Comparison of ENCODE assay signal across 8 mouse cellular contexts in the genomic region with DNA sequence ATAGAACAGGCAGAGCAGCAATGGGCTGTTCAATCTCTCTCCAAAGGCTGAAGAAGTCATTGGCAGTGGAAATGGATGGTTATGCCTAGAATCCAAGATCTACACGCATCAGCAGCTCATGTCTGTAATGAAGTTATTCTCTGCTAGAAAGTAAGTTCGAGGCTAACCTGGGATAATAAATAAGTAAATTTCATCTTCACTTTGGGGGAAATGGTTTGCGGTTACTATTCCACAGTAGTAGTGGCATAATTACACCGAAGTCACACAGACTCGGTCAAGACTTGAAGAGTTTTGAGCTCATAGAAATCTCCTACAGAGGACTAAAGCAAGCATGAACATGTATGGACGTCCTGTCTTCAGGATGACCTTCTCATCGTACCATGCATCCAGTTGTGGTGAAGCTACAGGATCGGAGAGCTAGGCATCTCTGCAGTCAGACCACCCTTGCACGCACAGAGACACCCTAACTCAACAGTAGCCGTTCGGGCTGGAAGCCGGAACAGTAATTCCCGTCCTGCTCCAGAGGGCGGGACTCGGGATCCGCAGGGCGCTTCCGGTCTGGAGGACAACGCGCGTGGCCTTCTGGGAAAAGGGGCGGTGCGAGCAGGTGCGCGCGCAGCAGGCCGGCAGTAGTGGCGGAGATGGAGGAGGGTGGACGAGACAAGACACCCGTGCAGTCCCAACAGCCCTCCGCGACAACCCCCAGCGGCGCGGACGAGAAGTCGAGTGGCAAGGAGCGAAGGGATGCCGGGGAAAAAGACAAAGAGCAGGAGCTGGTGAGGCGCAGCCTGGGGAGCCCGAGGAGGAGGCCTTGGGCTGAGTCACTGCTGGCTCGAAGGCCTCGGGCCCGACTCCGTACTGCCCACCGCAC. TPM values are rescaled to one million over a fixed set of nuclear protein-coding genes. Genes with fewer than 3 reads are reported as not detected.
DNase-seq lines count a peak whose midpoint lies in the region; ATAC-seq and TF ChIP-seq lines count a peak whose summit lies in the region.

Gene Psmd2, plus strand, starts transcription at position 577 of the 871 bp plus-strand sequence.

- H3K79me3 ChIP-seq in C2C12 (ENCODE audit: low read depth), result peaks cover 24% of the 10 kb centered on the region

- H3K9me3 ChIP-seq in erythroblast, embryonic 14.5 days (ENCODE audit: control insufficient read depth, low read length), result no peaks in the 10 kb centered on the region
- H3K9me3 ChIP-seq in heart, embryonic 12.5 days (replicated peaks), result no peaks in the 10 kb centered on the region
- H3K9me3 ChIP-seq in kidney, postnatal 0 days (replicated peaks; ENCODE audit: low read length), result no peaks in the 10 kb centered on the region
- H3K9me3 ChIP-seq in liver, embryonic 11.5 days (ENCODE audit: control insufficient read depth, low read length), result no peaks in the 10 kb centered on the region
- H3K9me3 ChIP-seq in stomach, embryonic 14.5 days (ENCODE audit: control insufficient read depth, low read depth, low read length), result no peaks in the 10 kb centered on the region

- H3K27ac ChIP-seq in heart, embryonic 12.5 days (ENCODE audit: poor library complexity, severe bottlenecking), result peak within 1 kb of the TSS; percentile 60
- peak within 1 kb of the TSS; percentile 75; the same call in 1 of the 2 replicates for H3K27ac ChIP-seq in kidney, postnatal 0 days
- peak within 1 kb of the TSS; percentile 40; the same call in 1 of the 2 replicates for H3K27ac ChIP-seq in liver, embryonic 11.5 days (ENCODE audit: low read depth, low read length)
- peak within 1 kb of the TSS; percentile 21; the same call in 1 of the 2 replicates for H3K27ac ChIP-seq in stomach, embryonic 14.5 days (ENCODE audit: low read length)

- WGBS in heart, embryonic 12.5 days, result 2% methylated on average over 46 of the region's 46 CpGs
- WGBS in kidney, postnatal 0 days, result 2% methylated on average over 46 of the region's 46 CpGs
- WGBS in liver, embryonic 11.5 days, result 2% methylated on average over 46 of the region's 46 CpGs
- 2% methylated on average over 46 of the region's 46 CpGs for WGBS in stomach, embryonic 14.5 days

- TF ChIP-seq CTCF in C2C12 (IDR thresholded peaks at IDR 0.05; ENCODE audit: control insufficient read depth, insufficient read depth, insufficient read length), result no peak
- TF ChIP-seq CTCF in brain, embryonic 14.5 days (IDR thresholded peaks at IDR 0.05; ENCODE audit: borderline replicate concordance, extremely low read depth, insufficient read depth, insufficient read length), result no peak
- 0 out of 2 replicates have a peak, but pooled peaks have one; percentile 25 for TF ChIP-seq CTCF in kidney, postnatal 0 days (IDR thresholded peaks at IDR 0.05; ENCODE audit: low read depth)

- H3K4me2 ChIP-seq in heart, embryonic 12.5 days, result peak within 1 kb of the TSS; percentile 97
- peak within 1 kb of the TSS; percentile 64 for H3K4me2 ChIP-seq in kidney, postnatal 0 days (ENCODE audit: low read length)
- peak within 1 kb of the TSS; percentile 95 for H3K4me2 ChIP-seq in liver, embryonic 11.5 days
- peak within 1 kb of the TSS; percentile 95 for H3K4me2 ChIP-seq in stomach, embryonic 14.5 days (replicated peaks; ENCODE audit: low read depth, low read length)

- peak; percentile 63; the same call in 1 of the 2 replicates for TF ChIP-seq POLR2A in brain, embryonic 14.5 days (IDR thresholded peaks at IDR 0.05; ENCODE audit: borderline replicate concordance, extremely low read depth, insufficient read depth, insufficient read length, poor library complexity, severe bottlenecking)

- H3K79me2 ChIP-seq in C2C12 (ENCODE audit: control insufficient read depth, insufficient read depth), result peaks cover 44% of the 10 kb centered on the region

- H3K4me3 ChIP-seq in C2C12 (ENCODE audit: insufficient read depth, poor library complexity, severe bottlenecking), result peak within 1 kb of the TSS; percentile 95
- peak within 1 kb of the TSS; percentile 75 for H3K4me3 ChIP-seq in erythroblast, embryonic 14.5 days (replicated peaks)
- H3K4me3 ChIP-seq in heart, embryonic 12.5 days, result peak within 1 kb of the TSS; percentile 91
- H3K4me3 ChIP-seq in kidney, postnatal 0 days (replicated peaks; ENCODE audit: low read depth, low read length), result peak within 1 kb of the TSS; percentile 84
- peak within 1 kb of the TSS; percentile 90 for H3K4me3 ChIP-seq in liver, embryonic 11.5 days (ENCODE audit: low read depth, low read length)
- H3K4me3 ChIP-seq in stomach, embryonic 14.5 days (ENCODE audit: low read depth, low read length), result peak within 1 kb of the TSS; percentile 93

- DNase-seq in brain, embryonic 14.5 days (ENCODE audit: low read depth), result peak; percentile 98
- peak; percentile 97 for DNase-seq in kidney, postnatal 0 days (ENCODE audit: low spot score)
- peak; percentile 98 for DNase-seq in liver, embryonic 11.5 days (ENCODE audit: low spot score)
- DNase-seq in naive thymus-derived CD4-positive, alpha-beta T cell, adult 2 months (ENCODE audit: low read depth), result peak; percentile 91

- H3K4me1 ChIP-seq in erythroblast, embryonic 14.5 days (ENCODE audit: control insufficient read depth), result peaks cover 18% of the 10 kb centered on the region
- peaks cover 15% of the 10 kb centered on the region for H3K4me1 ChIP-seq in heart, embryonic 12.5 days (replicated peaks)
- H3K4me1 ChIP-seq in kidney, postnatal 0 days (replicated peaks; ENCODE audit: insufficient read depth, low read length), result no peaks in the 10 kb centered on the region
- peaks cover 10% of the 10 kb centered on the region for H3K4me1 ChIP-seq in liver, embryonic 11.5 days (replicated peaks; ENCODE audit: control insufficient read depth, insufficient read depth, low read length)
- peaks cover 7% of the 10 kb centered on the region; the same call in 1 of the 2 replicates for H3K4me1 ChIP-seq in stomach, embryonic 14.5 days (ENCODE audit: control insufficient read depth, insufficient read depth, low read length)

- H3K27me3 ChIP-seq in C2C12 (ENCODE audit: control insufficient read depth, insufficient read depth, insufficient read length), result no peaks in the 10 kb centered on the region
- peaks cover 4% of the 10 kb centered on the region; the same call in 1 of the 2 replicates for H3K27me3 ChIP-seq in erythroblast, embryonic 14.5 days (ENCODE audit: control insufficient read depth)
- 0 out of 2 replicates have a peak, but pooled peaks cover 3% of the 10 kb centered on the region for H3K27me3 ChIP-seq in heart, embryonic 12.5 days (replicated peaks)
- no peaks in the 10 kb centered on the region for H3K27me3 ChIP-seq in kidney, postnatal 0 days (ENCODE audit: insufficient read depth, low read length)
- H3K27me3 ChIP-seq in liver, embryonic 11.5 days (replicated peaks; ENCODE audit: control insufficient read depth, insufficient read depth, low read length), result no peaks in the 10 kb centered on the region
- H3K27me3 ChIP-seq in stomach, embryonic 14.5 days (ENCODE audit: control insufficient read depth, insufficient read depth, low read length), result no peaks in the 10 kb centered on the region

- peak; percentile 95 for ATAC-seq in heart, embryonic 12.5 days (ENCODE audit: insufficient number of reproducible peaks, low FRiP score)
- ATAC-seq in kidney, postnatal 0 days (replicated peaks; ENCODE audit: low FRiP score, low read depth), result peak; percentile 94
- ATAC-seq in liver, embryonic 11.5 days (replicated peaks; ENCODE audit: low FRiP score), result peak; percentile 93
- peak; percentile 95 for ATAC-seq in stomach, embryonic 14.5 days (ENCODE audit: insufficient number of reproducible peaks, insufficient read depth, low FRiP score, low read depth)

- peak within 1 kb of the TSS; percentile 94 for H3ac ChIP-seq in C2C12 (ENCODE audit: control insufficient read depth, insufficient read length, low read depth)

- peaks cover 39% of the 10 kb centered on the region for H3K36me3 ChIP-seq in C2C12 (ENCODE audit: control insufficient read depth, insufficient read depth)
- H3K36me3 ChIP-seq in erythroblast, embryonic 14.5 days (ENCODE audit: control insufficient read depth), result peaks cover 30% of the 10 kb centered on the region
- peaks cover 22% of the 10 kb centered on the region for H3K36me3 ChIP-seq in heart, embryonic 12.5 days
- peaks cover 18% of the 10 kb centered on the region for H3K36me3 ChIP-seq in kidney, postnatal 0 days (ENCODE audit: insufficient read depth, low read length)
- H3K36me3 ChIP-seq in liver, embryonic 11.5 days (ENCODE audit: control insufficient read depth, insufficient read depth, low read length), result peaks cover 12% of the 10 kb centered on the region
- peaks cover 17% of the 10 kb centered on the region for H3K36me3 ChIP-seq in stomach, embryonic 14.5 days (ENCODE audit: control insufficient read depth, insufficient read depth, low read length)

- H3K9ac ChIP-seq in heart, embryonic 12.5 days, result peak within 1 kb of the TSS; percentile 94
- H3K9ac ChIP-seq in kidney, postnatal 0 days (ENCODE audit: low read depth, low read length), result peak within 1 kb of the TSS; percentile 87
- peak within 1 kb of the TSS; percentile 79 for H3K9ac ChIP-seq in liver, embryonic 11.5 days (ENCODE audit: low read depth, low read length)
- H3K9ac ChIP-seq in stomach, embryonic 14.5 days (replicated peaks; ENCODE audit: low read depth, low read length), result peak within 1 kb of the TSS; percentile 84

TF ChIP-seq in C2C12, 6 proteins besides CTCF, POLR2A, EP300 and RAD21:
- TF ChIP-seq MYOD1 (IDR thresholded peaks at IDR 0.05; ENCODE audit: control insufficient read depth, insufficient read length, low read depth) (no peak), FOSL1 (IDR thresholded peaks at IDR 0.05; ENCODE audit: insufficient read depth, low read length, poor library complexity, severe bottlenecking) (no peak), MYOG (IDR thresholded peaks at IDR 0.05; ENCODE audit: control insufficient read depth, extremely low read depth, insufficient read length) (no peak), MAX (IDR thresholded peaks at IDR 0.05) (no peak), USF1 (IDR thresholded peaks at IDR 0.05; ENCODE audit: low read depth) (no peak), CEBPB (IDR thresholded peaks at IDR 0.05; ENCODE audit: low read depth) (no peak)

RNA-seq across cellular contexts. Expression of gene Psmd2, which starts in this region (rescaled TPM):
- polyA plus RNA-seq in C2C12 (2012; fragmentation: generic; extraction: Trizol), result 297 TPM
- polyA plus RNA-seq in brain, embryonic 14.5 days (2012; rRNA removed), result 215 and 226 TPM in 2 replicates
- 19.6 and 22.4 TPM in 2 replicates for polyA plus RNA-seq in erythroblast, embryonic 14.5 days (2012)
- polyA plus RNA-seq in heart, embryonic 12.5 days (2016; fragmentation: Nextera tagmentation; extraction: Ambion mirVana), result 286 and 288 TPM in 2 replicates
- 212 and 246 TPM in 2 replicates for polyA plus RNA-seq in kidney, postnatal 0 days (2015; fragmentation: Nextera tagmentation; extraction: Ambion mirVana)
- polyA plus RNA-seq in liver, embryonic 11.5 days (2014; fragmentation: Nextera tagmentation; extraction: Ambion mirVana), result 354 and 386 TPM in 2 replicates
- 275 and 279 TPM in 2 replicates for polyA plus RNA-seq in stomach, embryonic 14.5 days (2014; fragmentation: Nextera tagmentation; extraction: Ambion mirVana)

Comparison
In these comparisons a context has a peak if more than half of its experiments do, and no peak if none do; other contexts are left out.
1. Peak in every context shown above with its lines: DNase-seq, ATAC-seq, H3K4me3 ChIP-seq and H3K27ac ChIP-seq.
2. H3K27ac ChIP-seq: peak in every context shown above with its lines; median percentile 75 in kidney, postnatal 0 days; 60 in heart, embryonic 12.5 days; 40 in liver, embryonic 11.5 days; 21 in stomach, embryonic 14.5 days.